Mouse (Mus musculus): ENCODE results near the gene Snx30.

Gene Snx30

GRCm38 (mm10) chr4:59877025-59877424 lies 71.4 kb downstream of the Snx30 start:
- no peak for DNase-seq

- no peak for DNase-seq
Observed at GRCm38 (mm10) chr4:59878595-59878994, 73.0 kb downstream of the Snx30 start.

- no peak for DNase-seq
Observed at GRCm38 (mm10) chr4:59879444-59879843, 73.8 kb downstream of the Snx30 start.

- DNase-seq = no peak
Observed at GRCm38 (mm10) chr4:59880725-59881124, 75.1 kb downstream of the Snx30 start.

- DNase-seq = no peak
Observed at GRCm38 (mm10) chr4:59881210-59881609, 75.6 kb downstream of the Snx30 start.

- DNase-seq = no peak
Observed at GRCm38 (mm10) chr4:59884136-59884696, 78.6 kb downstream of the Snx30 start.

- DNase-seq = no peak
Observed at GRCm38 (mm10) chr4:59886281-59886680, 80.6 kb downstream of the Snx30 start.

GRCm38 (mm10) chr4:59887011-59887410 lies 81.4 kb downstream of the Snx30 start:
- no peak for DNase-seq

- DNase-seq = no peak
Observed at GRCm38 (mm10) chr4:59888014-59888413, 82.4 kb downstream of the Snx30 start.

GRCm38 (mm10) chr4:59890086-59890600 lies 84.5 kb downstream of the Snx30 start:
- no peak for DNase-seq

- DNase-seq = no peak
Observed at GRCm38 (mm10) chr4:59891723-59892416, 86.2 kb downstream of the Snx30 start.

GRCm38 (mm10) chr4:59892731-59893130 lies 87.1 kb downstream of the Snx30 start:
- DNase-seq = no peak

GRCm38 (mm10) chr4:59894415-59894814 lies 88.8 kb downstream of the Snx30 start:
- no peak for DNase-seq

GRCm38 (mm10) chr4:59894977-59895575 lies 89.4 kb downstream of the Snx30 start:
- DNase-seq = no peak

- DNase-seq = no peak
Observed at GRCm38 (mm10) chr4:59896000-59896399, 90.4 kb downstream of the Snx30 start.

GRCm38 (mm10) chr4:59897814-59898520 lies 92.3 kb downstream of the Snx30 start:
- no peak for DNase-seq

- DNase-seq = no peak
Observed at GRCm38 (mm10) chr4:59898521-59898919, 92.9 kb downstream of the Snx30 start.

- no peak for DNase-seq
Observed at GRCm38 (mm10) chr4:59901810-59902209, 96.2 kb downstream of the Snx30 start.

- DNase-seq = no peak
Observed at GRCm38 (mm10) chr4:59902547-59902946, 96.9 kb downstream of the Snx30 start.

- no peak for DNase-seq
Observed at GRCm38 (mm10) chr4:59907092-59907491, 101.5 kb downstream of the Snx30 start.

GRCm38 (mm10) chr4:59907657-59908230 lies 102.1 kb downstream of the Snx30 start:
- no peak for DNase-seq

- no peak for DNase-seq
Observed at GRCm38 (mm10) chr4:59908785-59909184, 103.1 kb downstream of the Snx30 start.

Data from right cerebral cortex, postnatal 4 days (tissue).